In the genomic region with DNA sequence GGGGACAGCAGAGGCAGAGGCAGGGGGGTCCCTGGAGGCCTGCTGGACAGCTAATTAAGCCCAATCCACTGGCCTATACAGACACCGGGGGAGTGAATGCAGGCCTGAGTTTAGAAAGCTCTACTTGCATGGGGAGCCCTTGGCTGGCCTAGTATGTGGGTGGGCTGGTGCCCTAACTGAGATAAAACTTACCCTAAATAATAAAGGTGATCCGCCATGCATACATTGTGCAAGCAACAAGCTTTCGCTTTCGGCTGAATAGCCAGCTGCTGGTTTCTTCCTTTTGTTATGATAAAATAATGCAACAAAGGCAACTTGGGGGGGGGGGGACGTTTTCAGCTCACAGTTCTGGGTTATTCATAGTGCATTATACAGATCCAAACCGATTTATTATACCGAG, we compare ENCODE assay signal across 9 mouse cellular contexts. TPM values are rescaled to one million over a fixed set of nuclear protein-coding genes. Genes with fewer than 3 reads are reported as not detected.
DNase-seq lines count a peak whose midpoint lies in the region; ATAC-seq and TF ChIP-seq lines count a peak whose summit lies in the region.
"Had no signal": no experiment of that assay in that cellular context is flagged by ENCODE, and none has a peak within 500 bp of the region (broad histone marks: within the 10 kb centered on the region; RNA-seq: fewer than 3 reads in every experiment).

No protein-coding gene starts in this region.

- DNase-seq in hindbrain, postnatal 0 days (ENCODE audit: low spot score) = no peak
- peak; percentile 11 to 13 for DNase-seq in B cell, adult 2 months
- DNase-seq in CH12.LX (ENCODE audit: extremely low read depth) = no peak
- no peak for DNase-seq in urinary bladder, postnatal 10 days (ENCODE audit: low spot score)
- no peak for DNase-seq in testis, postnatal 10 days (ENCODE audit: low spot score)
- no peak for DNase-seq in gastrocnemius, postnatal 10 days

- H3K27ac ChIP-seq in hindbrain, postnatal 0 days = peak overlapping the region; percentile 99; the same call in 1 of the 2 replicates
- no peak overlapping the region for H3K27ac ChIP-seq in hindbrain, embryonic 16.5 days (ENCODE audit: low read depth, low read length)
- H3K27ac ChIP-seq in CH12.LX (ENCODE audit: insufficient read depth, low read depth) = no peak overlapping the region
- peak overlapping the region; percentile 100 for H3K27ac ChIP-seq in liver, embryonic 12.5 days

- no peak overlapping the region for H3K9ac ChIP-seq in hindbrain, postnatal 0 days (replicated peaks; ENCODE audit: low read length)
- no peak overlapping the region for H3K9ac ChIP-seq in hindbrain, embryonic 16.5 days (ENCODE audit: low read depth, low read length)
- peak overlapping the region; percentile 60 for H3K9ac ChIP-seq in CH12.LX (ENCODE audit: insufficient read depth, low read depth)
- peak overlapping the region; percentile 87 for H3K9ac ChIP-seq in liver, embryonic 12.5 days

- TF ChIP-seq POLR2A in CH12.LX (IDR thresholded peaks at IDR 0.05; ENCODE audit: low read depth, low read length) = no peak

- in situ Hi-C loops in CH12.LX (cut with MboI; ENCODE audit: low pct_ligation_motif_present, low pct_unique_long_range_greater_than_20kb, low sequenced_read_pairs) = loop anchor here (5.0 kb wide), 1 partner anchor 36 kb away; no protein-coding TSS in a partner anchor

- 39% methylated on average over 7 of the region's 7 CpGs for WGBS in hindbrain, postnatal 0 days
- 40% methylated on average over 7 of the region's 7 CpGs for WGBS in hindbrain, embryonic 16.5 days
- WGBS in liver, embryonic 12.5 days (ENCODE audit: insufficient replicate concordance) = 76% methylated on average over 7 of the region's 7 CpGs

- dilution Hi-C loops in CH12.LX (cut with MboI; ENCODE audit: extremely low pct_ligation_motif_present, extremely low pct_unique_long_range_greater_than_20kb, low sequenced_read_pairs) = no loop called here

- H3K79me2 ChIP-seq in CH12.LX (replicated peaks; ENCODE audit: control insufficient read depth, extremely low read depth, insufficient read depth, poor library complexity, severe bottlenecking) = no peaks in the 10 kb centered on the region

- no peak for TF ChIP-seq EP300 in CH12.LX (IDR thresholded peaks at IDR 0.05; ENCODE audit: low read length)

- no peaks in the 10 kb centered on the region for H3K36me3 ChIP-seq in hindbrain, postnatal 0 days (ENCODE audit: insufficient read depth, low read length)
- H3K36me3 ChIP-seq in hindbrain, embryonic 16.5 days (ENCODE audit: control insufficient read depth, insufficient read depth, low read length) = no peaks in the 10 kb centered on the region
- peaks cover 0 to 6% of the 10 kb centered on the region in 2 experiments for H3K36me3 ChIP-seq in CH12.LX (replicated peaks in 1 of 2; ENCODE audit: control insufficient read depth in 1 of 2, insufficient read depth in 1 of 2, low read length in 1 of 2)
- no peaks in the 10 kb centered on the region for H3K36me3 ChIP-seq in liver, embryonic 12.5 days

- H3K27me3 ChIP-seq in hindbrain, postnatal 0 days (ENCODE audit: insufficient read depth, low read length) = no peaks in the 10 kb centered on the region
- H3K27me3 ChIP-seq in hindbrain, embryonic 16.5 days (replicated peaks; ENCODE audit: control insufficient read depth, insufficient read depth, low read length) = no peaks in the 10 kb centered on the region
- H3K27me3 ChIP-seq in CH12.LX (replicated peaks) = no peaks in the 10 kb centered on the region
- no peaks in the 10 kb centered on the region for H3K27me3 ChIP-seq in liver, embryonic 12.5 days (replicated peaks)

- no peak overlapping the region for H3K4me3 ChIP-seq in hindbrain, postnatal 0 days (ENCODE audit: low read length)
- no peak overlapping the region for H3K4me3 ChIP-seq in hindbrain, embryonic 16.5 days (ENCODE audit: low read length)
- H3K4me3 ChIP-seq in CH12.LX (replicated peaks in 1 of 3; ENCODE audit: low read depth in 2 of 3, low read length in 2 of 3, poor library complexity in 1 of 3) = peak overlapping the region in 1 of 3 experiments; percentile 66
- H3K4me3 ChIP-seq in liver, embryonic 12.5 days = peak overlapping the region; percentile 65; the same call in 1 of the 2 replicates

- no peak for ATAC-seq in hindbrain, postnatal 0 days
- ATAC-seq in hindbrain, embryonic 16.5 days = no peak
- ATAC-seq in liver, embryonic 12.5 days = no peak

- no peak overlapping the region for H3K4me2 ChIP-seq in hindbrain, postnatal 0 days (ENCODE audit: low read depth, low read length)
- H3K4me2 ChIP-seq in hindbrain, embryonic 16.5 days (ENCODE audit: low read length) = no peak overlapping the region
- H3K4me2 ChIP-seq in CH12.LX (ENCODE audit: insufficient read depth, low read depth, poor library complexity, severe bottlenecking) = peak overlapping the region; percentile 87
- peak overlapping the region; percentile 86 for H3K4me2 ChIP-seq in liver, embryonic 12.5 days

- TF ChIP-seq CTCF in hindbrain, postnatal 0 days (IDR thresholded peaks at IDR 0.05; ENCODE audit: low read depth) = no peak
- TF ChIP-seq CTCF in CH12.LX (conservative IDR thresholded peaks at IDR 0.05 in 1 of 2, IDR thresholded peaks at IDR 0.05 in 1 of 2; ENCODE audit: low read depth in 2 of 2, low read length in 2 of 2) = no peak

- no peak for TF ChIP-seq RAD21 in CH12.LX (IDR thresholded peaks at IDR 0.05; ENCODE audit: low read depth, low read length)

- H3K9me3 ChIP-seq in hindbrain, postnatal 0 days (ENCODE audit: low read length) = no peaks in the 10 kb centered on the region
- no peaks in the 10 kb centered on the region for H3K9me3 ChIP-seq in hindbrain, embryonic 16.5 days (ENCODE audit: control insufficient read depth, low read length)
- no peaks in the 10 kb centered on the region for H3K9me3 ChIP-seq in CH12.LX (replicated peaks; ENCODE audit: low read length)
- no peaks in the 10 kb centered on the region for H3K9me3 ChIP-seq in liver, embryonic 12.5 days (replicated peaks)

- no peaks in the 10 kb centered on the region for H3K4me1 ChIP-seq in hindbrain, postnatal 0 days (ENCODE audit: insufficient read depth, low read length)
- peaks cover 8% of the 10 kb centered on the region for H3K4me1 ChIP-seq in hindbrain, embryonic 16.5 days (ENCODE audit: control insufficient read depth, insufficient read depth, low read depth, low read length)
- H3K4me1 ChIP-seq in CH12.LX (ENCODE audit: control insufficient read depth in 1 of 2, insufficient read depth in 2 of 2) = peaks cover 3 to 21% of the 10 kb centered on the region in 2 experiments; a peak in 2 of 4 replicates
- peaks cover 60% of the 10 kb centered on the region for H3K4me1 ChIP-seq in liver, embryonic 12.5 days

TF ChIP-seq in CH12.LX, 34 proteins besides CTCF, POLR2A, EP300 and RAD21 (continues in another document):
- TF ChIP-seq PAX5 (IDR thresholded peaks at IDR 0.05; ENCODE audit: low read length) (no peak), MEF2A (IDR thresholded peaks at IDR 0.05; ENCODE audit: borderline replicate concordance, low read depth, low read length) (no peak), MAX (IDR thresholded peaks at IDR 0.05; ENCODE audit: low read length) (no peak), ZC3H11A (IDR thresholded peaks at IDR 0.05; ENCODE audit: low read depth, low read length) (no peak), SIN3A (IDR thresholded peaks at IDR 0.05; ENCODE audit: low read length) (no peak), NELFE (IDR thresholded peaks at IDR 0.05; ENCODE audit: low read depth, low read length) (no peak), GABPA (IDR thresholded peaks at IDR 0.05; ENCODE audit: insufficient replicate concordance, low read depth, low read length) (no peak), IRF4 (IDR thresholded peaks at IDR 0.05; ENCODE audit: low read depth, low read length) (no peak), MYC (IDR thresholded peaks at IDR 0.05; ENCODE audit: low read depth, low read length) (no peak), MAZ (IDR thresholded peaks at IDR 0.05; ENCODE audit: low read depth, low read length) (no peak), ZNF384 (IDR thresholded peaks at IDR 0.05; ENCODE audit: low read depth, low read length) (no peak)

RNA-seq across cellular contexts. Expression of gene Hnrnpf, which starts 18.9 kb away (rescaled TPM):
- total RNA-seq in hindbrain, postnatal 0 days (2014; rRNA removed) = 152 and 160 TPM in 2 replicates
- 230 and 234 TPM in 2 replicates for polyA plus RNA-seq in hindbrain, postnatal 0 days (2015; fragmentation: Nextera tagmentation; extraction: Ambion mirVana)
- polyA plus RNA-seq in hindbrain, embryonic 16.5 days (2015; fragmentation: Nextera tagmentation; extraction: Ambion mirVana) = 250 and 271 TPM in 2 replicates
- total RNA-seq in CH12.LX (2012; rRNA removed) = 598 and 821 TPM in 2 replicates
- total RNA-seq in CH12.LX (2014; rRNA removed) = 1,196 and 1,374 TPM in 2 replicates
- 790 and 847 TPM in 2 replicates for polyA plus RNA-seq in CH12.LX (2012; ENCODE audit: insufficient read length, low read depth)
- polyA plus RNA-seq in liver, embryonic 12.5 days (2016; fragmentation: Nextera tagmentation; extraction: Ambion mirVana) = 702 and 711 TPM in 2 replicates
- 100 to 1,000 TPM; 199 to 227 TPM for total RNA-seq in gastrocnemius, postnatal 10 days (2021)

RNA-seq across cellular contexts. Expression of gene Zfp239, which starts 19.3 kb away (rescaled TPM):
- 19.6 and 22.1 TPM in 2 replicates for total RNA-seq in hindbrain, postnatal 0 days (2014; rRNA removed)
- 13.6 and 14.6 TPM in 2 replicates for polyA plus RNA-seq in hindbrain, postnatal 0 days (2015; fragmentation: Nextera tagmentation; extraction: Ambion mirVana)
- 17.2 and 18.3 TPM in 2 replicates for polyA plus RNA-seq in hindbrain, embryonic 16.5 days (2015; fragmentation: Nextera tagmentation; extraction: Ambion mirVana)
- total RNA-seq in CH12.LX (2012; rRNA removed) (13.1 and 16.2 TPM in 2 replicates), CH12.LX (2014; rRNA removed) (19.6 and 20.4 TPM in 2 replicates)
- 15.1 and 16.6 TPM in 2 replicates for polyA plus RNA-seq in CH12.LX (2012; ENCODE audit: insufficient read length, low read depth)
- 4.7 and 5.6 TPM in 2 replicates for polyA plus RNA-seq in liver, embryonic 12.5 days (2016; fragmentation: Nextera tagmentation; extraction: Ambion mirVana)
- under 1 TPM; 0.23 to 0.95 TPM for total RNA-seq in gastrocnemius, postnatal 10 days (2021)

RNA-seq across cellular contexts. Expression of gene Zfp637, which starts 40.2 kb away (rescaled TPM):
- 110 and 122 TPM in 2 replicates for total RNA-seq in hindbrain, postnatal 0 days (2014; rRNA removed)
- polyA plus RNA-seq in hindbrain, postnatal 0 days (2015; fragmentation: Nextera tagmentation; extraction: Ambion mirVana) = 107 and 109 TPM in 2 replicates
- 130 and 137 TPM in 2 replicates for polyA plus RNA-seq in hindbrain, embryonic 16.5 days (2015; fragmentation: Nextera tagmentation; extraction: Ambion mirVana)
- 19.7 and 21.7 TPM in 2 replicates for total RNA-seq in CH12.LX (2012; rRNA removed)
- total RNA-seq in CH12.LX (2014; rRNA removed) = 18.7 and 21.3 TPM in 2 replicates
- polyA plus RNA-seq in CH12.LX (2012; ENCODE audit: insufficient read length, low read depth) = 11.9 and 12.5 TPM in 2 replicates
- polyA plus RNA-seq in liver, embryonic 12.5 days (2016; fragmentation: Nextera tagmentation; extraction: Ambion mirVana) = 40.4 and 48.6 TPM in 2 replicates
- total RNA-seq in gastrocnemius, postnatal 10 days (2021) = 10 to 100 TPM; 31.8 to 32.9 TPM

RNA-seq across cellular contexts. Expression of gene Fxyd4, which starts 56.3 kb away (rescaled TPM):
- not detected in 2 replicates for total RNA-seq in hindbrain, postnatal 0 days (2014; rRNA removed)
- 0.91 and 1.1 TPM in 2 replicates for polyA plus RNA-seq in hindbrain, postnatal 0 days (2015; fragmentation: Nextera tagmentation; extraction: Ambion mirVana)
- polyA plus RNA-seq in hindbrain, embryonic 16.5 days (2015; fragmentation: Nextera tagmentation; extraction: Ambion mirVana) = 1.7 and 2.5 TPM in 2 replicates
- not detected in 2 replicates for total RNA-seq in CH12.LX (2012; rRNA removed)
- total RNA-seq in CH12.LX (2014; rRNA removed) = not detected in 2 replicates
- polyA plus RNA-seq in CH12.LX (2012; ENCODE audit: insufficient read length, low read depth) = 0.55 TPM in 1 of 2 replicates, not detected in the other
- 0.72 and 0.73 TPM in 2 replicates for polyA plus RNA-seq in liver, embryonic 12.5 days (2016; fragmentation: Nextera tagmentation; extraction: Ambion mirVana)
- not detected for total RNA-seq in gastrocnemius, postnatal 10 days (2021)
- total RNA-seq: left cerebral cortex, adult 18-20 months had no signal

Comparison
In these comparisons a context has a peak if more than half of its experiments do, and no peak if none do; other contexts are left out.
1. H3K27ac ChIP-seq: peak in hindbrain, postnatal 0 days (single experiment) and liver, embryonic 12.5 days (single experiment); none in hindbrain, embryonic 16.5 days (single experiment) and CH12.LX (single experiment).
2. DNase-seq: peak in B cell, adult 2 months (2 of 2); none in hindbrain, postnatal 0 days (single experiment), CH12.LX (single experiment), urinary bladder, postnatal 10 days (single experiment), testis, postnatal 10 days (single experiment) and gastrocnemius, postnatal 10 days (single experiment).
3. H3K4me2 ChIP-seq: peak in CH12.LX (single experiment) and liver, embryonic 12.5 days (single experiment); none in hindbrain, postnatal 0 days (single experiment) and hindbrain, embryonic 16.5 days (single experiment).
4. H3K9ac ChIP-seq: peak in CH12.LX (single experiment) and liver, embryonic 12.5 days (single experiment); none in hindbrain, postnatal 0 days (single experiment) and hindbrain, embryonic 16.5 days (single experiment).